In the genomic region with DNA sequence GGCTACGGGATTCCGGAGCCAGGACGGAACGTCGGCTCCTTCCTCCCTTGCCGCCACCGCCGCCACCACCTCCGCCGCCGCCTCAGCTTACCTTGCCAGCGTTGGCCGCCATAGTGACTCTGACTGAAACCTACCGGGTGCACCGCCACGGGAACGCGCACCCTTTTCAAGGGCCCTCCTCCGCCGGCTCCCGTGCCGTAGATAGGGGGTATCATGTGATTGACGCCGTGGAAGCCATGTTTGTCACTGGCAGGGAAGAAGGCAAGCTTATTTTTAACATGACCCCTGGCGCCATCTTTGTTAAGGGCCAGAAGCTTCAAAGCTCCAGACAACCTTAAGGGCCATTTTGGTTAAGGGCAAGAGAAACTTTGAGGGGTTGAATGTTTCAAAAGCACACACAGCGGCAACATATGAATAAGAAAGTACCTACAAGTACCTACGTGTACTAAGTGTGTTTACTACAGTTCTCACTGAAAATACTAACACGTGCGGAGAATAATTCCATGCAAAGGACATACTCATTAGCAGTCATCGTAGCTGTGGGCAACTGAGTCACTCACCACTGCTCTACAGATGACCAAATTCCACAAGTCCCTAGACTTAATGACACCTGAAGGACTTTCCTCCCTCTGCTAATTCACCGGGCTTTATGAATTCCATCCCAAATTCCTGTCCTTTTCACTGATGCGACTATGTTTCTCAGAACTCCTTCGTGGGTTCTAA, we compare ENCODE assay signal across 8 mouse cellular contexts. TPM values are rescaled to one million over a fixed set of nuclear protein-coding genes. Genes with fewer than 3 reads are reported as not detected.
DNase-seq lines count a peak whose midpoint lies in the region; ATAC-seq and TF ChIP-seq lines count a peak whose summit lies in the region.

A gene (minus strand): TSS at position 175 of the 723 bp plus-strand sequence.

- peaks cover 17% of the 10 kb centered on the region for H3K36me3 ChIP-seq in hindbrain, embryonic 10.5 days
- H3K36me3 ChIP-seq in lung, postnatal 0 days (ENCODE audit: insufficient read depth, low read length) = no peaks in the 10 kb centered on the region

- H3K9ac ChIP-seq in lung, postnatal 0 days (replicated peaks; ENCODE audit: low read depth) = peak within 1 kb of the TSS; percentile 82

- H3K4me3 ChIP-seq in hindbrain, embryonic 10.5 days = peak within 1 kb of the TSS; percentile 84
- peak within 1 kb of the TSS; percentile 97 for H3K4me3 ChIP-seq in lung, postnatal 0 days (ENCODE audit: low read depth, low read length)

- peak within 1 kb of the TSS; percentile 94 for H3K4me2 ChIP-seq in lung, postnatal 0 days (replicated peaks; ENCODE audit: low read depth, low read length)

- peak; percentile 86 for ATAC-seq in frontal cortex, adult (ENCODE audit: low TSS enrichment)
- peak; percentile 95 for ATAC-seq in lung, postnatal 0 days

- peak; percentile 98 for DNase-seq in MN1 (ENCODE audit: low spot score)
- DNase-seq in cerebellum, adult 9-10 months = peak; percentile 99
- peak; percentile 98 for DNase-seq in hindbrain, embryonic 10.5 days (ENCODE audit: low spot score)
- DNase-seq in layer of hippocampus, adult 9-11 months = peak; percentile 98
- DNase-seq in lung, postnatal 0 days (ENCODE audit: low spot score) = peak; percentile 98
- DNase-seq in ovary, postnatal 14 days (ENCODE audit: low spot score) = peak; percentile 98
- peak; percentile 99 for DNase-seq in thymus, postnatal 14 days

- 13% methylated on average over 33 of the region's 33 CpGs for WGBS in hindbrain, embryonic 10.5 days
- WGBS in lung, postnatal 0 days = 13% methylated on average over 31 of the region's 33 CpGs

- no peaks in the 10 kb centered on the region for H3K9me3 ChIP-seq in hindbrain, embryonic 10.5 days
- H3K9me3 ChIP-seq in lung, postnatal 0 days (ENCODE audit: low read length) = no peaks in the 10 kb centered on the region

- TF ChIP-seq CTCF in lung, postnatal 0 days (IDR thresholded peaks at IDR 0.05) = no peak

- peaks cover 38% of the 10 kb centered on the region for H3K4me1 ChIP-seq in hindbrain, embryonic 10.5 days (replicated peaks)
- no peaks in the 10 kb centered on the region; the same call in 1 of the 2 replicates for H3K4me1 ChIP-seq in lung, postnatal 0 days (ENCODE audit: insufficient read depth, low read depth, low read length)

- 0 out of 2 replicates have a peak, but pooled peaks cover 4% of the 10 kb centered on the region for H3K27me3 ChIP-seq in hindbrain, embryonic 10.5 days (ENCODE audit: insufficient read depth, poor library complexity, severe bottlenecking)
- no peaks in the 10 kb centered on the region for H3K27me3 ChIP-seq in lung, postnatal 0 days (replicated peaks; ENCODE audit: insufficient read depth, low read length)

- H3K27ac ChIP-seq in hindbrain, embryonic 10.5 days = peak within 1 kb of the TSS; percentile 95
- H3K27ac ChIP-seq in lung, postnatal 0 days (ENCODE audit: low read length) = peak within 1 kb of the TSS; percentile 82

- peak; percentile 54; the same call in 1 of the 2 replicates for TF ChIP-seq EP300 in lung, postnatal 0 days (IDR thresholded peaks at IDR 0.05)

RNA-seq across cellular contexts. Expression of the gene that starts here (rescaled TPM):
- 13.8 and 14.4 TPM in 2 replicates for polyA plus RNA-seq in hindbrain, embryonic 10.5 days (2016; fragmentation: Nextera tagmentation; extraction: Ambion mirVana)
- polyA plus RNA-seq in lung, postnatal 0 days (2015; fragmentation: Nextera tagmentation; extraction: Ambion mirVana) = 19.6 and 21.3 TPM in 2 replicates

Comparison
In these comparisons a context has a peak if more than half of its experiments do, and no peak if none do; other contexts are left out.
1. Peak in every context shown above with its lines: DNase-seq, ATAC-seq, H3K4me3 ChIP-seq and H3K27ac ChIP-seq.